Mouse (Mus musculus) Muller cell, postnatal 12 days (primary cell): ENCODE results near the gene Rb1.
A peak's percentile ranks its signal among the peaks of the same experiment; 100 is the strongest.

Experiments used
- DNase-seq: peaks from one replicate; pipeline ENCODE4 v3.0.0-alpha.2; 2015; ENCODE audit errors: inconsistent ontology term

Gene Rb1

GRCm38 (mm10) chr14:73336316-73337080, 10.9 kb upstream of the Rb1 start:
- DNase-seq, result no peak

DNA sequence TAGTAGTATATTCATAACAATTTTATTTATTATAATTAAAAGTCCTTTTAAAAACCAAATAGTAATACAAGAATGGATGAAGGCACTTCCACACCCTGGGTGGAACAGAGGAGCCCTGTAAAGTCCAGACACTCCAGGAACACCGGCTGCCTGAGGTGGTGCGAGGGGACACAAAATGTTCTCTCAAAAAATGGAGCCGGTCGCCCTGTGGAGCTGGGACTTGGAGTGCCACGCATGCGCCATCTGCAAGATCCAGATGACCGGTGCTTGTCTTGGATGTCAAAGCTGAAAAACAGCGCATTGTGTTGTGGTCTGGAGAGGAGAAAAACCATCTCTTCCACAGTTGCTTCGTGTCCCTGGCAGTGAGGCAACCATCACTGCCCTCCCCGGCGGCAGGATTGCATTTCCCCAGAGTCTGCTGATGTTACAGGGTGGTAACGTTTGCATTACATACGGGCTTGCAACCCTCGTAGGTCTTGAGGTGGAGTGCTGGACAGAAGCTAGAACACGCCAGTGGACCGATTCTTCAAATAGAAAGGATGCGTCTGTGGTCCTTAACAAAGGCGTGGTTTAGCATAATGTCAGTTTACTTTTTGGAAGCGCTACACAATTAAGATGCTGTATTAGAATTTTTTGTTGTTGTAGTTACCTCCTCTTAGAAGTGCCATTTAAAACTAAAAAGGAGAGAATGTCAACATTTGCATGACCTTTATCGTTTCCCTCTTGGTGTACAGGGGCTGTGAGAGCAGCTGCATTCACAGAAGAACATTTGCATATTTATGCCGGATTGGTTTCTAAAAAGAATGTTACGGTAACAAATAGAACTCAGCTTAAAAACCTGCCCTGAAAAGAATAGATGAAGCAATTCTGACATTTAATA, 9.5 kb upstream of the Rb1 start:
- DNase-seq, result no peak

DNA sequence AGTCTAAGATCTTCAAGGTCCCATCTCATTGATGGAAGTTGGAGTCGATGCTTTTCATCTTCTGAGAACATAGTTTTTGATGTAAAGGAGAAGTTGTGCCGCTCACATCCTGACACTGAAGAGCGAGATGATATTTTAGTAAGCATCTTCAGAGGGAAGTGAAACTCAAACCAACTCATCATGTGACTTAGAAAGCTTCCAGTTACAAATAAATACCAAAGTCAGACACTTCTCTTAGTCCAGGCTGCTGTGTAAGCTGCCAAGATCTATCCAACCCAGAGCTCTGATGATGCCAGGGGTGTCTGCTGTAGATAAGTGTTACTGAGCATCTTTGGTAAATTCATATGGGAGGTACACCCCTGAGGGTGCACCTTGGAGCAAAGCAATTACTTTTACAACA, 8.3 kb upstream of the Rb1 start:
- no peak for DNase-seq

GRCm38 (mm10) chr14:73331386-73331785, 5.8 kb upstream of the Rb1 start:
- DNase-seq, result no peak

- peak; percentile 74 for DNase-seq
Observed at GRCm38 (mm10) chr14:73329871-73330270, 4.2 kb upstream of the Rb1 start.

DNA sequence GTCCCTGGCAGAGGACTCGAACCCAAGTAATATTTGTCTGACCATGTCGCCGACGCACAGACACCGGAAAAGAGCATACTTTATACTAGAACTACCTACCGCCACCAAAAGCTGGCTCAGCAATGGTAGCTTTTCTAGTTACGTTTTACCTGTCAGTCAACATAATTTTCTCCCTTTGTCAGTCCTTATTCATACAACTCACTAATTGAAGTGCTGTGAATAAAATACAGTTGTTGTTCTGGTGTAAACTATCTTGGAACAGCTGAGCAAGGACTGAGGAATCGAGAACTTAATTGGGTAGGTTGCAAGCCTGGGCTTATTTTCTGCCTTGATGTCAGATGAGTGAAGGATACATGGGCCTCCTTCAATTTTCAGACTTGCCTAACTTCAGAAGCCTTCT, 889 bp upstream of the Rb1 start:
- DNase-seq, result peak; percentile 55

GRCm38 (mm10) chr14:73324634-73325455, 777 bp downstream of the Rb1 start:
- DNase-seq, result peak; percentile 41

- no peak for DNase-seq
Observed at GRCm38 (mm10) chr14:73323965-73324364, 1.7 kb downstream of the Rb1 start.

DNA sequence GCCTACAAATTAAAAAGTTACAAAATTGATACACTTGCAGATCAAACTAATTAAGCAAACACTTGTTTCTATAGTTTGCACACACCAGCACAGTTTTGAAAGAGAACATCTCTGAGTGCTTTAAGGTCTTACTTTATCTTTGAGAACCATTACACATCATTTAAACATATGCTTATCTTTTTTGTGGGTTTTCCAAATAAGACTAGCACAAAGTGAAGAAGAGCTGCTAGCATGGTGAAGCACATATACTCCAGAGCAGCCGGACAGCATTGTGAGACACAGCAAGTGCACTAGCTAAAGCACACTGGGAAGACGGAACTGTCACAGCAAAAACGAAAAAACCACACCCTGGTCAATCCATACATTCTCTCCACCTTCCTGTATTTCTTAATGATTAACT, 3.5 kb downstream of the Rb1 start:
- DNase-seq, result no peak

DNA sequence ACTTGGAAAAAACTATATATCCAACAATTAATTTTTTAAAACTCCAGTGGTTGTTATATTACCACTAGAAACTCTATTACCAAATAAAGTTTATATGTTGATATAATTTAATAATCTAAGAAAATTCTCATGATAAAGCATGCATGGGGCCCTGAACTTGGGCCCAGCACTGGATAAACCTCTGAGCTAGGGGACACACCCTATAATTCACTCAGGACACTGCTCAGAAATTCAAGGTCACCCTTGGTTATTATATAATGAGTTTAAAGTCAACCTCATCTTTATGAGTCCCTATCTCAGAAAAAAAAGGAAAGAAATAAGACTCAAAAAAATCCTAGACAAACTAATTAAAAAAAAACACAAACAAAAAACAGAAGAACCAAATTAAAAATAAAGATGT, 8.7 kb downstream of the Rb1 start:
- DNase-seq, result no peak

GRCm38 (mm10) chr14:73313864-73314263, 11.8 kb downstream of the Rb1 start:
- peak; percentile 14 for DNase-seq

GRCm38 (mm10) chr14:73313396-73313795, 12.2 kb downstream of the Rb1 start:
- DNase-seq, result peak; percentile 44

- DNase-seq, result no peak
Observed at GRCm38 (mm10) chr14:73312909-73313308, 12.7 kb downstream of the Rb1 start.

GRCm38 (mm10) chr14:73307490-73307889, 18.1 kb downstream of the Rb1 start:
- DNase-seq, result no peak

DNA sequence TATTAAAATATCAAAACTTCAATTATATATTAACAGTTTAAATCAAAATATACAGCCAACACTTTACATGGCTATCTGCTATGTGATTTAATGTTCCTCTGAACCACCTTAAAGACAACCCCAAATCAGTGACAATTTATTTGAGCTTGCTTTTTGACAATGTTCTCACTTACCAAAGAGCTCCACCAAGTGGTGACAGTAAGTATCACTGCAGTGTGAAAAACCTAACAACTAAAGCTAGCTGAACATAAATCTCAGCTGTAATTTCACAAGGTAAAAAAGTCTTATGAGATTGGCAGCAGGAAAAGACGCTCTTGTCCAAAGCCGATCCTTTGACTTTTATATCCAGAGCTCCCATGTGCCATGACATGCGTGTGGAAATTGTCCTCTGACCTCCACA, 22.4 kb downstream of the Rb1 start:
- peak; percentile 35 for DNase-seq

- DNase-seq, result no peak
Observed at GRCm38 (mm10) chr14:73301856-73302255, 23.8 kb downstream of the Rb1 start.

GRCm38 (mm10) chr14:73295512-73295911, 30.1 kb downstream of the Rb1 start:
- DNase-seq, result no peak

DNA sequence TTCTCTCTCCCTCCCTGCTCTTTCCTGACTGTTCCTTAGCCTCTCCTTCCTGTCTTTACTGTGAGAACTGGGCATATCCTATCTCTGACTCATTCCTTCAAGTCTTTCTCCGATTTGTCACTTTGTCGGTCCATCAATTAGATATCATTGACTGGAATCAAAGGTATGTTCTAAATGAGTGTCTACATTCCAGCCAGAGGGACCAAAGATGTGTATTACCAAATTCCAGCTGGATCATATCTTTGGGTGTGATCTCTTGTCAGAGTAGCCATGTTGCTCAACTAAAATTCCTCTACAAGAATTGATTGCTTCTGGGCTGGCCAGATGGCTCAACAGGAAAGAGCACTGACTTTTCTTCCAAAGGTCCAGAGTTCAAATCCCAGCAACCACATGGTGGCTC, 32.0 kb downstream of the Rb1 start:
- DNase-seq, result peak; percentile 79

DNA sequence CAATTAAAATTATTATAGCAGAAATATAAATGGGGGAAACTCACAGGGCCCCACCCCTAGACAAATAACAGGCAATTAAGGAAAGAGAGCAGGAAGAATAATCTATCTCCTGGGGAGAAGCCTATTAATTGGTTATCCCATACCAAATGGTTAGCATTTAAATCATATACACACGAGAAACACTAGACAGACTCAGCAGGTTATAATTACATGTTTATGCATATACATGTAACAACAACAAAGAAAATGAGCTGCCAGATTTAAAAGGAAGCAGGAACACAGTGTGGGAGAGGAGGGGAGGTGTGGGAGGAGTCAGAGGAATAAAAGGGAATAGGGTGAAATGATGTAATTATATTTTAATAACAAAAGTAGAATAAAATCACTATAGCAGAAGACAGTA, 33.2 kb downstream of the Rb1 start:
- DNase-seq, result no peak

DNA sequence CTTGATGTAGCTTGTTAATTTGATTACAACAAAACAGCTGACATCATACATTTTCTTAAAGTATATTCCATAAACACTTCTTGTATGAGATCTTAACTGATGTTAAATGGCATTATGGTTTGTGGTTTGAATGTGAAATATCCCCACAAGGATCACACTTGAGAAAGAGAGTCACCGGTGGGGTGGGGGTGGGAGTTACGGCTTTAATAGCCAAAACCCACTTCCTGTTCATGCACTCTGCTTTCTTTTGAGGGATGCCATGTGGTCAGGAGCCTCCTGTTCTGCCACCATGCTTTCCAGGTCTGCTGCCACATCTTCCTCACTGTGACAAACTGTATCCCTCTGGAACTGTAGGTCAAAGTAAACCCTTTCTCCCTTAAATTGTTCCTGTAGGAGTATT, 35.7 kb downstream of the Rb1 start:
- no peak for DNase-seq

DNA sequence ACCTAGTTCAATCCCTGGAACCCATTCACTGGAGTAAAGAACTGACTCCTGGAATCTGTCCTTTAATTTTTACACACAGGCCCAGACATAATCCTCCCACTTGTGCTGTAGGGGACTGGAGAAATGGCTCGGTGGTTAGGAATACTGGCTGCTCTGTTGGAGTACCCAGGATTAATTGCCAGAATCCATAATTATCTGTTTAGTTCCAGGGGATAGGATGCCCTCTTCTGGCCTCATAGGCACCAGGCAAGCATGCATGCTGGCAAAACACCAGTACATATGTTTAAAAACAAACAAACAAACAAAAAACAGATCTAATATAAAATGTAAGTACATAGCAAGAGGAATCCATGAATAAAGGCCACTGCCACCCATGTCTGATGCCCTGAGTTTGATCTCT, 44.6 kb downstream of the Rb1 start:
- peak; percentile 30 for DNase-seq

GRCm38 (mm10) chr14:73279096-73279495, 46.5 kb downstream of the Rb1 start:
- no peak for DNase-seq
